Mouse (Mus musculus): ENCODE data around the gene Cpeb2. TPM values are rescaled to one million over a fixed set of nuclear protein-coding genes. Genes with fewer than 3 reads are reported as not detected.

Cpeb2 gene
- total and polyA plus RNA-seq, 3 experiments = 0.25 to 1.0 (median 0.52) TPM

- dilution Hi-C loops (cut with MboI; ENCODE audit: extremely low pct_ligation_motif_present, extremely low pct_unique_long_range_greater_than_20kb, low sequenced_read_pairs) (no loop called here), in situ Hi-C loops (cut with MboI; ENCODE audit: low pct_ligation_motif_present, low pct_unique_long_range_greater_than_20kb, low sequenced_read_pairs) (no loop called here)
- no peaks in the 10 kb centered on the region for H3K36me3 ChIP-seq (replicated peaks in 1 of 2; ENCODE audit: control insufficient read depth in 1 of 2, insufficient read depth in 1 of 2, low read length in 1 of 2)
- H3K27me3 ChIP-seq (replicated peaks) = no peaks in the 10 kb centered on the region
- no peak overlapping the region for H3K4me3 ChIP-seq (replicated peaks in 1 of 3; ENCODE audit: low read depth in 2 of 3, low read length in 2 of 3, poor library complexity in 1 of 3)
- no peak for TF ChIP-seq MEF2A (IDR thresholded peaks at IDR 0.05; ENCODE audit: borderline replicate concordance, low read depth, low read length)
- no peak for TF ChIP-seq UBTF (IDR thresholded peaks at IDR 0.05; ENCODE audit: low read depth, low read length)
- TF ChIP-seq USF1 (IDR thresholded peaks at IDR 0.05; ENCODE audit: low read depth, low read length) = no peak
- TF ChIP-seq RCOR1 (conservative IDR thresholded peaks at IDR 0.05; ENCODE audit: low read depth, low read length) = no peak
- no peak for TF ChIP-seq MAFK (IDR thresholded peaks at IDR 0.05; ENCODE audit: insufficient replicate concordance, low read length)
- no peak for TF ChIP-seq MXI1 (IDR thresholded peaks at IDR 0.05; ENCODE audit: low read depth, low read length)
- no peak for TF ChIP-seq CHD1 (IDR thresholded peaks at IDR 0.05; ENCODE audit: low read depth, low read length)
- no peak for TF ChIP-seq ELF1 (IDR thresholded peaks at IDR 0.05; ENCODE audit: low read depth, low read length)
- no peaks in the 10 kb centered on the region for H3K9me3 ChIP-seq (replicated peaks; ENCODE audit: low read length)
- H3K4me2 ChIP-seq (ENCODE audit: insufficient read depth, low read depth, poor library complexity, severe bottlenecking) = no peak overlapping the region
- no peak overlapping the region for H3K27ac ChIP-seq (ENCODE audit: insufficient read depth, low read depth)
- H3K9ac ChIP-seq (ENCODE audit: insufficient read depth, low read depth) = no peak overlapping the region
- H3K79me2 ChIP-seq (replicated peaks; ENCODE audit: control insufficient read depth, extremely low read depth, insufficient read depth, poor library complexity, severe bottlenecking) = no peaks in the 10 kb centered on the region
- H3K4me1 ChIP-seq (ENCODE audit: control insufficient read depth in 1 of 2, insufficient read depth in 2 of 2) = peaks cover 0 to 4% of the 10 kb centered on the region in 2 experiments; a peak in 1 of 4 replicates
- no peak for DNase-seq (ENCODE audit: extremely low read depth)
These were observed 49.4 kb upstream of the Cpeb2 start for GRCm38 (mm10) chr5:43183556-43183955.

GRCm38 (mm10) chr5:43184834-43185233 is 48.1 kb upstream of the Cpeb2 start:
- H3K9ac ChIP-seq (ENCODE audit: insufficient read depth, low read depth) = no peak overlapping the region
- H3K79me2 ChIP-seq (replicated peaks; ENCODE audit: control insufficient read depth, extremely low read depth, insufficient read depth, poor library complexity, severe bottlenecking) = no peaks in the 10 kb centered on the region
- peaks cover 0 to 4% of the 10 kb centered on the region in 2 experiments; a peak in 1 of 4 replicates for H3K4me1 ChIP-seq (ENCODE audit: control insufficient read depth in 1 of 2, insufficient read depth in 2 of 2)
- no peak overlapping the region for H3K4me2 ChIP-seq (ENCODE audit: insufficient read depth, low read depth, poor library complexity, severe bottlenecking)
- dilution Hi-C loops (cut with MboI; ENCODE audit: extremely low pct_ligation_motif_present, extremely low pct_unique_long_range_greater_than_20kb, low sequenced_read_pairs) = no loop called here
- no peaks in the 10 kb centered on the region for H3K27me3 ChIP-seq (replicated peaks)
- H3K27ac ChIP-seq (ENCODE audit: insufficient read depth, low read depth) = no peak overlapping the region
- H3K9me3 ChIP-seq (replicated peaks; ENCODE audit: low read length) = no peaks in the 10 kb centered on the region
- TF ChIP-seq MEF2A (IDR thresholded peaks at IDR 0.05; ENCODE audit: borderline replicate concordance, low read depth, low read length) (no peak), MAZ (IDR thresholded peaks at IDR 0.05; ENCODE audit: low read depth, low read length) (no peak), POLR2A (IDR thresholded peaks at IDR 0.05; ENCODE audit: low read depth, low read length) (no peak), ZKSCAN1 (IDR thresholded peaks at IDR 0.05; ENCODE audit: borderline replicate concordance, low read depth, low read length) (no peak), NELFE (IDR thresholded peaks at IDR 0.05; ENCODE audit: low read depth, low read length) (no peak), MXI1 (IDR thresholded peaks at IDR 0.05; ENCODE audit: low read depth, low read length) (no peak), ZC3H11A (IDR thresholded peaks at IDR 0.05; ENCODE audit: low read depth, low read length) (no peak), CHD1 (IDR thresholded peaks at IDR 0.05; ENCODE audit: low read depth, low read length) (no peak), UBTF (IDR thresholded peaks at IDR 0.05; ENCODE audit: low read depth, low read length) (no peak), JUND (conservative IDR thresholded peaks at IDR 0.05; ENCODE audit: low read depth, low read length) (no peak), E2F4 (IDR thresholded peaks at IDR 0.05; ENCODE audit: insufficient replicate concordance, low read depth, low read length) (no peak)
- DNase-seq (ENCODE audit: extremely low read depth) = no peak
- in situ Hi-C loops (cut with MboI; ENCODE audit: low pct_ligation_motif_present, low pct_unique_long_range_greater_than_20kb, low sequenced_read_pairs) = no loop called here
- H3K36me3 ChIP-seq (replicated peaks in 1 of 2; ENCODE audit: control insufficient read depth in 1 of 2, insufficient read depth in 1 of 2, low read length in 1 of 2) = no peaks in the 10 kb centered on the region
- no peak overlapping the region for H3K4me3 ChIP-seq (replicated peaks in 1 of 3; ENCODE audit: low read depth in 2 of 3, low read length in 2 of 3, poor library complexity in 1 of 3)
